Mouse (Mus musculus) embryonic facial prominence, embryonic 10.5 days (tissue): ENCODE measurements around the gene Pcsk2. TPM values are rescaled to one million over a fixed set of nuclear protein-coding genes. Genes with fewer than 3 reads are reported as not detected.

ENCODE experiments used
- DNase-seq: peaks from one replicate; pipeline ENCODE4 v3.0.0-alpha.2; 2017; ENCODE audit warnings: low spot score
- H3K27ac ChIP-seq: fragments of 300-500 bp; sonication (generic); replicated peaks from 2 replicates; pipeline ENCODE4 v1.5.1; 2016; ENCODE audit warnings: mild to moderate bottlenecking
- H3K27me3 ChIP-seq: fragments of 300-500 bp; sonication (generic); replicated peaks from 2 replicates; pipeline ENCODE4 v1.6.1; 2016; ENCODE audit warnings: low read depth, mild to moderate bottlenecking; ENCODE audit not compliant: poor library complexity, severe bottlenecking
- H3K36me3 ChIP-seq: fragments of 300-500 bp; sonication (generic); replicated peaks from 2 replicates; pipeline ENCODE4 v1.6.1; 2016; ENCODE audit warnings: mild to moderate bottlenecking, moderate library complexity
- H3K4me1 ChIP-seq: fragments of 300-500 bp; sonication (generic); 2 replicates; pipeline ENCODE4 v1.6.1; 2016
- H3K4me3 ChIP-seq: fragments of 300-500 bp; sonication (generic); 2 replicates; pipeline ENCODE4 v1.5.1; 2016; ENCODE audit warnings: mild to moderate bottlenecking, moderate library complexity
- H3K9me3 ChIP-seq: fragments of 300-500 bp; sonication (generic); 2 replicates; pipeline ENCODE4 v1.6.1; 2016; ENCODE audit warnings: mild to moderate bottlenecking
- WGBS: fragments of 180-500 bp; shearing (Covaris S2); methylation state at CpG from one replicate; pipeline ENCODE4 v1.1.7; 2016; 5-methylcytosine and 5-hydroxymethylcytosine counted together
- polyA plus RNA-seq: library from polyadenylated mRNA; unstranded; fragments of >200 nt; fragmentation: Nextera tagmentation; extraction: Ambion mirVana; gene quantifications from 2 replicates; pipeline ENCODE4 v1.2.1, GENCODE M21; 2016

Gene Pcsk2
- polyA plus RNA-seq, 1 experiment from 2014 or later, result 0.93 TPM

DNA sequence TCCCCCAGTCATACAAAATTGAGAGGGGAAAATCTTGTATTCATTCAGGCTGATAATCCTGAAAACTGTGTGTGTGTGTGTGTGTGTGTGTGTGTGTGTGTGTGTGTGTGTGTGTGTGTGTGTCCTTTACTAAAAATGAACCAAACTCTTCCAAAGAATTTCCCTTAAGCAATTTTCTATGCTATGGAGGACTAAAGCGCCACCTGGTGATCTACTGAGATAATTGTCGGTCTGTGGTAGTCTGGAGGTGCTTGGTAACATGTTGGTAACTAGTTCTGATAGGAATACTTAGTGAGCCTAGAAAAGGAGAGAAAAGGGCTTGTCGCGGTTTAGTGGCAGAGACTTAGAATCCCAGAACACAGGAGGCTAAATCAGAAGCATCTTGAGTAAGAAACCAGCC lies 230.5 kb downstream of the Pcsk2 start:
- H3K27ac ChIP-seq, result no peak overlapping the region
- WGBS, result 6% methylated on average over 4 of the region's 4 CpGs
- peak; percentile 10 for DNase-seq
- H3K27me3 ChIP-seq, result no peaks in the 10 kb centered on the region
- H3K4me3 ChIP-seq, result no peak overlapping the region
- no peaks in the 10 kb centered on the region for H3K36me3 ChIP-seq
- no peaks in the 10 kb centered on the region for H3K9me3 ChIP-seq
- no peaks in the 10 kb centered on the region for H3K4me1 ChIP-seq

DNA sequence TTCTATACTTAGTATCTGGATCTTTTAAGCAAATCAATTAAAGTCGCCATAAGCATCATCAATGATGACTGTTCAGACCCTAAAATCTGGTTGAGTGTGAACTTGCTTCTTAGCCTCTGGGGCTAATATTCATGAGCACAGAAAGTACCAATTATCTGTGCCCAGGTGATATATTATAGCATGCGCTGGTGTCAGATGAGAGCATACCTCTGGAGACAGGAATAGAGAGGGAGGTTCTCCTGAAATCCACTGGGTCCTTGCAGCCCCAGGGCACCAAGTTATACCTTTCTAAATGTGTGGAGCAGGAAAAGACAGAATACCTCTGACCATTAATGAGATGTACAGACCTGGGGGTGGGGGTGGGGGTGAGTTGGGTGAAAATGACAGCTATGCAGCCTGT lies 234.4 kb downstream of the Pcsk2 start:
- H3K9me3 ChIP-seq, result no peaks in the 10 kb centered on the region
- 84% methylated on average over 2 of the region's 2 CpGs for WGBS
- no peaks in the 10 kb centered on the region for H3K4me1 ChIP-seq
- H3K27ac ChIP-seq, result no peak overlapping the region
- no peaks in the 10 kb centered on the region for H3K27me3 ChIP-seq
- no peak overlapping the region for H3K4me3 ChIP-seq
- H3K36me3 ChIP-seq, result no peaks in the 10 kb centered on the region
- no peak for DNase-seq

DNA sequence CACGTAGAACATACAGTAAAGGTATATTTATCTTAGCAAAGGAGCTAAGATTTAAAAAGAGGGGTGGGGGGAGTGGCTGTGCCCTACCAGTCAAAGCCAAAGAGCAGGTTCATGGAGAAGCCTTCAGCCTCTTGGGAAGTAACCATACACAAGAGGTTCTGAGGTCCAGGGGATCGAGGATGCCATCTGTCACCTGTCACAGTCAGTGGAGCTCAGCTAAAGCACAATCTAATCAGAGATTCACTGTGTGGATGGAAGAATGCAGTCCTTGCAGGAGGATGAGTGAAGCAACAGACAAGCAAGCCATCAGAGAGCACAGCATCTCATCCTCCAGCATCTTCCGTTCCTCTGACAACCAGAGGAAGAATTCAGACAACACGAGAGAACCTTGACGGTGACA lies 244.0 kb downstream of the Pcsk2 start:
- no peaks in the 10 kb centered on the region for H3K27me3 ChIP-seq
- H3K4me1 ChIP-seq, result no peaks in the 10 kb centered on the region
- H3K9me3 ChIP-seq, result no peaks in the 10 kb centered on the region
- DNase-seq, result no peak
- H3K27ac ChIP-seq, result no peak overlapping the region
- no peaks in the 10 kb centered on the region for H3K36me3 ChIP-seq
- 84% methylated on average over 5 of the region's 5 CpGs for WGBS
- H3K4me3 ChIP-seq, result no peak overlapping the region

DNA sequence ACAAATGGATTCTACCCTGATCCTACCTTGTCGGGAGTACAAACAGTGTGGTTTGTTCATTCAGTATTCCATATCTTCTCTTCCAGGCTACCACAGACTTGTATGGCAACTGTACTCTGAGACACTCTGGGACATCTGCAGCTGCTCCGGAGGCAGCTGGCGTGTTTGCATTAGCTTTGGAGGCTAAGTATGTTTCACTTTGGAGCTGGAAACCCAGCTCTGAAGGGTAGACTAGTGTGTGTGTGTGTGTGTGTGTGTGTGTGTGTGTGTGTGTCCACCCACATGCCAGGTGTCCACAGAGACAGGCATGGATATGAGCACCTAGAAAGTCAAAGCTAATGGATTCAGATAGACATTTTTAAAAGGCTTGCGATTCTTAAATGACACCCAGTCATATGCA lies 249.9 kb downstream of the Pcsk2 start:
- H3K9me3 ChIP-seq, result no peaks in the 10 kb centered on the region
- H3K36me3 ChIP-seq, result no peaks in the 10 kb centered on the region
- no peaks in the 10 kb centered on the region for H3K4me1 ChIP-seq
- no peak overlapping the region for H3K27ac ChIP-seq
- H3K27me3 ChIP-seq, result no peaks in the 10 kb centered on the region
- WGBS, result 89% methylated on average over 4 of the region's 4 CpGs
- DNase-seq, result no peak
- no peak overlapping the region for H3K4me3 ChIP-seq

DNA sequence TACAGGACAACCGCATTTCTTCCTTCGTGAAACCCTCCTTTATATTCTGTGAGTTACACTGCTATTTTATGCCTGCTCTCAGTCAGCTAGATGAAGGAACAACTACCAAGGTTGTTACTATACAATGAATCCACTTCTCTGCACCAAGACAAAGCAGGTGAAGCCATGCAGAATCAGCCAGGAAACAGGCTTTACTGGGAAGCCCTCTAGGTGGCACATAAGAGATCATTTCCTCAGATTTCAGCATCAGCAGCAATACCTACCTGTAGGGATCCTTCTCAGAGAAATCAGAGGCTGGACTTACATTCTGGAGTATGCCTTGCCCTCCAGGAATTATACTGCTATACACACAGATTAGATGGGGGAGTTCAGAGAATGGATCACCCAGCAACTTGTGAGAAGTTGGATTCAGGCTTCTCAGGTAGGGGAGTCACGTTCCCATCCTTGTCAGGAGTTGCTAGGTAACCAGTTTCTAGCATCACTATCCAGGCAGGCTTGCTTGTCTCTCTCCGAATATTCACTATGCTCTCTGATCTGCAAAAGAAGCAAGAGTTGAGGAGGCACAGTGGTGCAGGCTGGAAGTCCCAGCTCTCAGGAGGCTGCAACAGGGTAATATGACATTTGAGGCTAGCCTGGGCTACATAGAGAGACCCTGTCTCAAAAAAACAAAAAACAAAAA lies 250.5 kb downstream of the Pcsk2 start:
- DNase-seq, result no peak
- H3K27ac ChIP-seq, result no peak overlapping the region
- no peaks in the 10 kb centered on the region for H3K9me3 ChIP-seq
- H3K4me1 ChIP-seq, result no peaks in the 10 kb centered on the region
- no peaks in the 10 kb centered on the region for H3K36me3 ChIP-seq
- WGBS, result 76% methylated on average over 4 of the region's 4 CpGs
- H3K27me3 ChIP-seq, result no peaks in the 10 kb centered on the region
- H3K4me3 ChIP-seq, result no peak overlapping the region

DNA sequence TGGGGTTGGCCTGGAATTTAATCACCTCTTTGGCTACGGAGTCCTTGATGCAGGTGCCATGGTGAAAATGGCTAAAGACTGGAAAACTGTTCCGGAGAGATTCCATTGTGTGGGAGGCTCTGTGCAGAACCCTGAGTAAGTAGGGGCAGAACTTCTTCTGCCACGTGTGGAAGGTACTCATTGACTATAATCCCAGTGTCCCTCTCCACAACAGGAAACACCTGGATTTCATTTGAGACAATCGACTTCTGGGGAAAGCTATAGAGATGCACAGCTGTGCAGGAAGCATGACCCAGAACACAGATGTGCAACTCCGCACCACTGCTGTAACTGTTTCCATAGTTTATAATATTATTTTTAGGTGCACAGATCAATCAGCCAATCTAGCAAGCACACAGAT lies 255.1 kb downstream of the Pcsk2 start:
- Histone ChIP-seq H3K4me1 (no peaks in the 10 kb centered on the region), H3K9me3 (no peaks in the 10 kb centered on the region), H3K27ac (no peak overlapping the region), H3K27me3 (no peaks in the 10 kb centered on the region), H3K36me3 (no peaks in the 10 kb centered on the region), H3K4me3 (no peak overlapping the region)
- 68% methylated on average over 5 of the region's 5 CpGs for whole genome bisulfite sequencing
- DNase-seq, result no peak

DNA sequence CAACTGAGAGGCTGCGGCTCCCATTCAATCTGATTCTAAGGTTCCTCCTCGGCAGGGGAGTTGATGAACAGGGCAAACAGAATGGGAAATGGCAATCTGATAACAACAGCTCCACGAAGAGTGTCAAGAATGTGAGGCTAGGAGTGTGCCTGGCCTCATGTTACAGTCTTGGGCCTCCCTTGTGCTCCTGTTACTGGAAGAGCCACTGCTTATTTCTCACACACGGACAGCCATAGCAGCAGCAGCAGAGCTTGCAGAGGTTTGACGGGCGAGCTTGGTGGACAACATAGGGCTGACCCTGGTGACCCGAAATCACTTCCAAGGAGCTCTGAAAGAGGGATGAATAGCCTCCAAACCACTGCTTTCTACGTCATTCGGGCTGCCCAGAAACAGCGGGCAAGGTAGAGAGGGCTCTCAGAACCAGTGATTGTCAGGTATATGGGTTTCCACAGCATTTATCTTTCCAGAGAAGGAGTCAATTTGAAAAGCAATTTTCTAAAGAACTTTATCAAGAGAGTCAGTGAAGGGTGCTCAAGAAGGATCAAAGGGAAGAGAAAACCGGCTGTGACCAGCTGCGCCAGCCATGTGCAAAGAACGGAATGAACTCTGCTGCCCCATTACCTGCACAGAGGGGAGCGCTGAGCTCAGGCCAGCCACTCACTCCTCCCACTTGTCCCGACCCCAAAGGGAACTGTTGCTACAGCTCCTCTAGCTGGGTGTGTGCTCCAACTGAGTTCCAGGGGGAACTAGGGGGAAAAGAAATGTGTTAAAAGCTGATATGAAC lies 260.4 kb downstream of the Pcsk2 start:
- DNase-seq, result no peak
- Histone ChIP-seq H3K4me3 (no peak overlapping the region), H3K27ac (no peak overlapping the region), H3K9me3 (no peaks in the 10 kb centered on the region), H3K27me3 (no peaks in the 10 kb centered on the region), H3K36me3 (no peaks in the 10 kb centered on the region), H3K4me1 (peaks cover 4% of the 10 kb centered on the region; the same call in 1 of the 2 replicates)
- 66% methylated on average over 15 of the region's 15 CpGs for WGBS

DNA sequence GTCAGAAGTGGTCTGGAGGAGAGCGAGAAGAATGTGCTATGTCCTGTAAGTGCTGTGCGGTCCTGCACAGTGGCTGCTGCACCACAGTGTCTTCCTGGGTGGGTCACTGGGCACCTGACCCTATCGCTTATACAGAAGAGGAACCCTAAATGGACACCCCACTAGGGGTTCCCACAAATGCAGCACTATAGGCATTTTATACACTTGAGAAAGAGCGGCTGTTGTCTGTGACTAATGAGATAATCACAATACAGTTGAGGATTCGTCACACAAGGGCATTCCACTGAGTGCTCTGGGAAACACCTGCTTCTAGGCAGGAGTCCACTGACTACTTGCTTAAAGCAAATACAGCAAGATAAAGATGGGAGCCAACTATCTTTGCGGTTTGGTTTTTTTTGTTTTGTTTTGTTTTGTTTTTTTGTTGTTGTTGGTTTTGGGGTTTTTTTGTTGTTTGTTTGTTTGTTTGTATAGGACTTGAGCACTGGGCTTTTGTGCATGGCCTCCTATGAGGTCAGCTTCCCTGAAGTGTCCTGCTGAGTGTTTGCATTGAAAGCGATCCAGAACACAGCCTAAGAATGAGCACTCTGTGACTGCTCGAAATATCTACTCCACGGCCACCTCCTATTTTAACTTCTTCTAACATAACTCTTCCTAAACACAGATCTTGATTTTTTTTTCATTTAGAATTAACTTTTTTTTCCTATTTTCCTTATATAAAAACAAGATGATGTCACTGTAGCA lies 261.1 kb downstream of the Pcsk2 start:
- H3K27me3 ChIP-seq, result no peaks in the 10 kb centered on the region
- 79% methylated on average over 9 of the region's 9 CpGs for WGBS
- peaks cover 4% of the 10 kb centered on the region; the same call in 1 of the 2 replicates for H3K4me1 ChIP-seq
- DNase-seq, result no peak
- no peaks in the 10 kb centered on the region for H3K9me3 ChIP-seq
- H3K4me3 ChIP-seq, result no peak overlapping the region
- H3K36me3 ChIP-seq, result no peaks in the 10 kb centered on the region
- H3K27ac ChIP-seq, result no peak overlapping the region

DNA sequence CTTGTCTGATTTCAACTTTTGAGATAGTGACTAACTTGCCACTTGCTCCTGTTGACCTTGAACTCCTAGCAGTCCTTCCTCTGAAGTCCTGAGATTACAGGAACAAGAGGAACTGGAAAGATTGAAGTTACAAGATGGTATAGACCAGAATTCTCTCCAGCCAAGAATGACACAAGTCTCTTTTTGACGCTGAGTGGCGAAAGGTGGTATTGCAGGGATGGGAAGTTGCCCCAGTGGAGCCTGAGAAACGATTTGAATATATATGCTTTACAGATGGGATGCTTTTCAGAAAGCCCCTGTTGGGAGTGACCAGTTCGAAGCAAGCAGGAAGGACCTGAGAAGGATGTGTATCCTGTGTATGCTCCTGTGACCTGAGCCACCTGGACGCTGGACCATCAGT lies 262.8 kb downstream of the Pcsk2 start:
- no peak for DNase-seq
- H3K27me3 ChIP-seq, result no peaks in the 10 kb centered on the region

DNA sequence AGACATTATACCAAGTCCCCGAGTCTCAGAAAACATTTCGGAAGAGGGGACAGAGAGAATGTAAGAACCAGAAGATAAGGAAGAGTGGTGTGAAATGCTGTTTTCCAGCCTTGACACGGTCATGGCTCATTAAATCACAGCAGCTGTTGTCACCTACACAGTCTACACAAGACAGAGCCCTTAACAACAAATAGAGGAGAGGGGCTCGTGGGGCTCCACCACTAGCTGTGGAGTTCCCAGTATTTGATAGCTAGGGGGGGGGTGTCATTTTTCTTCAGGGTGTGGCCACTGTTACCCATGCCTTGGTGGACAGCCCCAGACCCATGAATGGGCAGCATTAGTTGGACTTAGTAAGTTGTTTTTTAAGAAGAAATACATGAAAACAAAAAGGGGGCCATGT lies 266.3 kb downstream of the Pcsk2 start:
- H3K36me3 ChIP-seq, result no peaks in the 10 kb centered on the region
- 78% methylated on average over 4 of the region's 4 CpGs for WGBS
- no peak for DNase-seq
- no peaks in the 10 kb centered on the region for H3K27me3 ChIP-seq
- no peaks in the 10 kb centered on the region for H3K9me3 ChIP-seq
- H3K27ac ChIP-seq, result no peak overlapping the region
- H3K4me1 ChIP-seq, result no peaks in the 10 kb centered on the region
- no peak overlapping the region for H3K4me3 ChIP-seq

More for the DNA sequence above, 262.8 kb downstream of the Pcsk2 start:
- WGBS, result 67% methylated on average over 5 of the region's 5 CpGs
- Histone ChIP-seq H3K9me3 (no peaks in the 10 kb centered on the region), H3K36me3 (no peaks in the 10 kb centered on the region), H3K27ac (no peak overlapping the region), H3K4me3 (no peak overlapping the region), H3K4me1 (peaks cover 4% of the 10 kb centered on the region; the same call in 1 of the 2 replicates)

DNA sequence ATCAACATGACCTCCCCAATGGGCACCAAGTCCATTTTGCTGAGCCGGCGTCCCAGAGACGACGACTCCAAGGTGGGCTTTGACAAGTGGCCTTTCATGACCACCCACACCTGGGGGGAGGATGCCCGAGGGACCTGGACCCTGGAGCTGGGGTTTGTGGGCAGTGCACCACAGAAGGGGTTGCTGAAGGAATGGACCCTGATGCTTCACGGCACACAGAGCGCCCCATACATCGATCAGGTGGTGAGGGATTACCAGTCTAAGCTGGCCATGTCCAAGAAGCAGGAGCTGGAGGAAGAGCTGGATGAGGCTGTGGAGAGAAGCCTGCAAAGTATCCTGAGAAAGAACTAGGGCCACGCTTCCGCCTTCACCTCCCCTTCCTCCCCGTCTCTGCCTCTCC lies 267.5 kb downstream of the Pcsk2 start:
- WGBS, result 87% methylated on average over 11 of the region's 11 CpGs
- Histone ChIP-seq H3K36me3 (no peaks in the 10 kb centered on the region), H3K9me3 (no peaks in the 10 kb centered on the region), H3K27ac (no peak overlapping the region), H3K4me1 (no peaks in the 10 kb centered on the region), H3K27me3 (no peaks in the 10 kb centered on the region), H3K4me3 (no peak overlapping the region)
- DNase-seq, result no peak

DNA sequence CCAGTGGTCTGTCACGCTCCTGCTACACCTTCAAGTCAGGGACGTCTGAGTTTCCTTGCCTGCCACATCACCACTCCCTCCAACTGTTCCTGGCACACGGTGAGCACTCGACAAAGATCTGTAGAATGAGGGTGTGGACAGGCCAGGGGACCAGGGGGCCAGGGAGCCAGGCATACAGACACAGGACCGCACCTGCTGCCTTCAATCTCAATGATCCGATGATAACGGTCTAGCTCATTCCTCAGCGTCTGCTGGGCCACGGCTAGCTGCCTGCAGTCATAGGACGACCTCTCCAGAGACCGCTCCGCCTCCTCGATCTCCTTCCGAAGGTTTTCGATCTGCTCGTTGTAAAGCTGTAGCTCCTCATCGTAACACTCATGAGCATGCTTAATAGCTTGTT lies 285.7 kb downstream of the Pcsk2 start:
- WGBS, result 80% methylated on average over 17 of the region's 17 CpGs
- no peaks in the 10 kb centered on the region for H3K27me3 ChIP-seq
- no peak for DNase-seq
- H3K4me3 ChIP-seq, result no peak overlapping the region
- no peak overlapping the region for H3K27ac ChIP-seq
- no peaks in the 10 kb centered on the region for H3K36me3 ChIP-seq
- peaks cover 19% of the 10 kb centered on the region for H3K4me1 ChIP-seq
- no peaks in the 10 kb centered on the region for H3K9me3 ChIP-seq
